Mouse (Mus musculus): Measurements from ENCODE around the gene Mocs2.

Mocs2 gene

DNA sequence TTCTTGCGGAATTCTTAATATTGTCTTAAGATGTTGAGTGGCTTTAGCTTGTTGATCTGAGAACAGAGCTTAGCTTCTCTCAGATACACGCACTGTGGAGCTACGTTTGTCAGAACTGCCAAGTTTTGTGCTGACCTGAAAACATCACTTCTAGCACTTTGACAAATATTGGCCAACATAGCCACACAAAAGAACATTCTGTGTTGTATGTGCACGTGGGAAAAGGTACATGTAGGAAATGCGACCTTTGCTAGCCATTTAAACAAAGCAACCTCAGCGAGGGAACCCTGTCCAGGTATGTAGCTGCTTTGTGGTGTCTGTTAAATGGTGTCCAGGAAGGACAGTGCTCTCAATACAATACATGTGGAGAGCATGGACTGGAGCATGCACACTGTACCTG, 36.0 kb downstream of the Mocs2 start:
- WGBS = 94% methylated on average over 6 of the region's 6 CpGs

DNA sequence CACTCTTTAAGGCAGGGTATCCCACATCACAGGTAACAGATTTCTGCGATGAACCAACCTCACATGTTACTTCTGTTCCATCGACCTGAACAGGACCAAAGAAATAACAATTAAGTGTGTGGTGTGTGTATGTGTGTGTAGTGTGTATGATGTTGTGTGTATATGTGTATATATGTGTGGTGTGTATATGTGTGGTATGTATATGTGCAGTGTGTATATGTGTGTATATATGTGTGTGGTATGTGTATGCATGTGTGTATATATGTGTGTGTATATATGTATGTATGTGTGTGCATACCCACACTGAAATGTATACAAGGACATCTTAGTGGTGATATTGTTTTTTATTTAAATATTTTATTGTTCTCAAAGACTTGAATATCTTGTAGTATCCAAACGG, 36.4 kb downstream of the Mocs2 start:
- WGBS = 95% methylated on average over 3 of the region's 3 CpGs

DNA sequence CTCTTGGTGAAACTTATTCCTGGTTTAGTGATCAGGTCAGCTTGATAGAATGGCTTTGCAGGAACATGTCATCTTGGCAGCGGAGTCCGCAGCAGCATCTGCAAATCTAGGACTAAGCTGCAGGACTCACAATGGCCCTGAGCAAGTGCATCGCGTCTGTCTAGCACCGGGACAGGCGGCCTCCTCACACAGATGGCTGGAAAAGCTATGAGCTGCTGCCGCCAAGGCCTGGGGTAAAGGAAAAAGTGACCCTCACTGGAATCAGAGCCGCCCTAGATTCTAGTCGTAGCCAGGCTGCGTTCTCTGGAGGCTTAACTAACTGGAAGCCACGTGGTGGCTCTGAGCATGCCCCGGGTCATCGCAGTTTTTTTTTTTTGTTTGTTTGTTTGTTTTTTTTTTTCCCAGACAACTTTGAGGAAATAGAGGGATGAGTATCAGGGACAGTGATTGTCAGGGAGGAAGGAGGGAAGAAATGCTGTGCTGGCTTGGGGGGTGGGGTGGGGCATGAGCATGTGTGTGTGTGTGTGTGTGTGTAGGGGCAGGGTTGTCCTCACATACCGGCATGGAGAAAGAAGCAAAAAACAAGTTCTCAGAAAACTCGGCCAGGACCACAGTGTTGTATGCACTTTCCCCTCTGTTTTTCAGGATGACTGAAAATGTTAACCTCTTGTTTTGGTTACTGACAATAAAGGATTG, 37.7 kb downstream of the Mocs2 start:
- WGBS = 48% methylated on average over 15 of the region's 15 CpGs

DNA sequence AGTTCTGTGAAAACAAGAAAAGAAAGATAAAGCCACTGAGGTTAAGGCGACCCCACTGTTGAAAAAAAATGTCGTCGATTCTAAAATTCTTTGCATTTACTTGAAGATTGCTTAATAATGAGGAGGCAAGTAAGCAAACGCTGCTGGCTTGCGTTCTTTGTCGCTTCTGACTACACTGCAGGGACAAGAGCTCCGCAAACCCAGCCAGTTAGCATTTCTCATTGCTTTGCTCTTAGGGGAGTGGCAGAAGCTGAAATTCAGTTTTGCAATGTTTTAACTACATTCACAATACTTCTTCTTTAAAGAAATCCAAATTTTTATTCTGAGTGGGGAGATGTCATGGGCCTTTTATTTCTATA, 38.2 kb downstream of the Mocs2 start:
- WGBS = 66% methylated on average over 7 of the region's 7 CpGs

DNA sequence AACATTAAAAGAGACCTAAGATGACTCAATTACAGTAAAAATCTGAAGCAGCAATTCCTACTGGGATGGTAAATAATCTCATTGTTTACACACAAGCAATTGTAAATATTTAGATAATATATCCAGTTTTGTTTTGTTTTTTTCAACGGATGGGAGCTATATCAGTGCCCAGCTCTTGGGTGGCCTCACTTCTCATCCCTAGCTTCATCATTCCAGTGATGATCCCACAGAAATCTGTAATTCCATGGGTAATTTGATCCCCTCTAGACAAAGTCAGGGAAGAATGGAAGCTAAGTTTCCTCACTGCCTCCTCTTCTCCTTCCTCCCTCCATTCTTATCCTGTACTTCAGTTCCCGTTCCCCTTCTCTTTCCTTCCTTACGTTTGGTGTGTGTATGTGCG, 39.5 kb downstream of the Mocs2 start:
- 85% methylated on average over 4 of the region's 4 CpGs for WGBS

DNA sequence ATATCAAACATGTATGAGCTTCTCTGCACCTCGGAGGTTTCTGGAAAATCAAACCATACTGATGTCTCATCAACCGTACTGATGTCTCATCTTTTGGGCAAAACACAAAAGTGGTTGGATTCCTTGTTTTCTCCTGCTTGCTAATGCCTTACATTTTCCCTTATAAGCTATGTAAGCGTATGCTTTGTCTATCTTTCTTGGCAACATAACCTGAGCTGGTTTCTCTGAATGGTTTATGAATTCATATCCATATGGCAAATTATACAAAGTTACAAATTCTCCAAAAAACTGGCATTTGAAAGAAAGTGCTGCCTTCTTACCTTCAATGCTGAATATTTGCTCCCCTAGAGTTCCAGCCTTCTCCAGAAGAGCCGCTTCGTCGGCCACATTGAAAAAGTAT, 56.7 kb downstream of the Mocs2 start:
- 60% methylated on average over 6 of the region's 6 CpGs for WGBS

DNA sequence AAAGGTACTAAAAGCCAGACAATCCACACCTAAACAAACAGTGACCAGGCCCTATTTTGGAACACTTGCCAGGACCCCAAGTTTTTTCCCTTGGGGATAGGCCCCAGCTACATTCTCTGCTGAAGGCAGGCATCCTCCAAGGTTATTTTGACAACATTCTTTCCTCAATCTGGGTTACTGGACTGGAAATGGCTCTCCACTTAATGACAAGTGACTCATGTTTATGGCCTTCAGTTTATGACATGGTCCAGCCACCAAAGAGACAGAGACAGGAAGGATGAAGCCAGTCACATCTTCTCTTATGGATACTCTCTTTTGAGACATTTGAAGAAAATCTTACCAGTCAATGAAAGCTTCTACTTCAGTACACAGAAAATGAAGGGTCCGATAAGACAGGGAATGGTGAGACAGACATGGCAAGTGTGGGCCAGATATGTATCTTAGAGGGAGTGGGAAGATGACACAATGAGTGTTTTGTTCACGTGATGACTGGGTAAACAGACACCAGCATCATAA, 58.0 kb downstream of the Mocs2 start:
- WGBS = 89% methylated on average over 2 of the region's 2 CpGs

DNA sequence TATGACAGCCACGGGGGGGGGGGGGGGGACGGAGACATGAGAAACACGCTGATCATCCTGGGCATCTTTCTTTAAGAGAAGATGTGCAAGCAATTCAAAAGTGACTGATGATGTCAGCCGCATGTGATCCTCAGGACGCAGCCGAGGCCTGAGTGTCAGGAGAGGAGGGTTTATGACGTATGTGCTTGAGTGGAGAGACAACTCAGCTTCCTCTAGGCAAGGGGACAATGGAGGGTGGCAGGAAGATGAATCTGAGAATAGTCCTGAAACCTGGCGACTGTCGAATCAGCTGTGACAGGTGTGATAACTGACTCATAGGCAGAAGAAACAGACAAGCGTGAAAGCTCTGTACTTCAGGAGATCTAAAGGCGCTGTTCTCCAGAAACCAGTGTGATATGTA, 60.6 kb downstream of the Mocs2 start:
- WGBS = 81% methylated on average over 11 of the region's 11 CpGs
